Mouse (Mus musculus) embryonic facial prominence, embryonic 12.5 days (tissue): Measurements from ENCODE around the gene Cox18. TPM values are rescaled to one million over a fixed set of nuclear protein-coding genes. Genes with fewer than 3 reads are reported as not detected.

ENCODE experiments used
- polyA plus RNA-seq: library from polyadenylated mRNA; unstranded; fragments of >200 nt; fragmentation: Nextera tagmentation; extraction: Ambion mirVana; gene quantifications from 2 replicates; pipeline ENCODE4 v1.2.1, GENCODE M21; 2016

The Cox18 gene
- polyA plus RNA-seq, 1 experiment from 2014 or later: 35.5 TPM

Other genes with a start within 250 kb of the Cox18 start
- 31.6 and 32.0 TPM in 2 replicates for gene Ankrd17, start 142.6 kb upstream of the Cox18 start, polyA plus RNA-seq
- gene Gm9958, start 143.2 kb upstream of the Cox18 start, polyA plus RNA-seq: 6.2 and 8.8 TPM in 2 replicates
- gene Alb, start 236.9 kb upstream of the Cox18 start, polyA plus RNA-seq: 0.39 and 0.65 TPM in 2 replicates